Comparison of ENCODE assay signal across 12 mouse cellular contexts in genomic region chr2:168440918-168441328, GRCm38 (mm10).
DNase-seq lines count a peak whose midpoint lies in the region; ATAC-seq and TF ChIP-seq lines count a peak whose summit lies in the region.
"Had no signal": no experiment of that assay in that cellular context is flagged by ENCODE, and none has a peak within 500 bp of the region (broad histone marks: within the 10 kb centered on the region; RNA-seq: fewer than 3 reads in every experiment).

No protein-coding gene starts in this region.

- H3K27me3 ChIP-seq in midbrain, embryonic 16.5 days (ENCODE audit: control insufficient read depth, insufficient read depth, low read depth, low read length), result no peaks in the 10 kb centered on the region
- 0 out of 2 replicates have a peak, but pooled peaks cover 4% of the 10 kb centered on the region for H3K27me3 ChIP-seq in midbrain, embryonic 10.5 days (ENCODE audit: low read depth, poor library complexity, severe bottlenecking)
- H3K27me3 ChIP-seq in forebrain, postnatal 0 days (ENCODE audit: insufficient read depth, low read length), result no peaks in the 10 kb centered on the region

- no peaks in the 10 kb centered on the region for H3K36me3 ChIP-seq in midbrain, embryonic 16.5 days (ENCODE audit: control insufficient read depth, insufficient read depth, low read length)
- no peaks in the 10 kb centered on the region for H3K36me3 ChIP-seq in midbrain, embryonic 10.5 days
- H3K36me3 ChIP-seq in forebrain, postnatal 0 days (ENCODE audit: insufficient read depth), result no peaks in the 10 kb centered on the region
- H3K36me3 ChIP-seq: embryonic facial prominence, embryonic 13.5 days had no signal

- H3K9ac ChIP-seq in midbrain, embryonic 16.5 days (ENCODE audit: low read depth, low read length), result no peak overlapping the region
- 0 out of 2 replicates have a peak overlapping the region, but pooled peaks have one; percentile 18 for H3K9ac ChIP-seq in forebrain, postnatal 0 days
- H3K9ac ChIP-seq: embryonic facial prominence, embryonic 13.5 days had no signal

- ATAC-seq in midbrain, embryonic 16.5 days, result 0 out of 2 replicates have a peak, but pooled peaks have one; percentile 23
- peak; percentile 89 for ATAC-seq in forebrain, postnatal 0 days

- H3K4me2 ChIP-seq in midbrain, embryonic 16.5 days (ENCODE audit: low read length), result no peak overlapping the region
- H3K4me2 ChIP-seq in forebrain, postnatal 0 days (ENCODE audit: low read depth), result no peak overlapping the region
- H3K4me2 ChIP-seq: embryonic facial prominence, embryonic 13.5 days had no signal

- no peak overlapping the region for H3K27ac ChIP-seq in midbrain, embryonic 16.5 days (ENCODE audit: low read length)
- H3K27ac ChIP-seq in midbrain, embryonic 10.5 days (replicated peaks), result no peak overlapping the region
- peak overlapping the region; percentile 78 for H3K27ac ChIP-seq in forebrain, postnatal 0 days (ENCODE audit: low read depth, low read length)
- H3K27ac ChIP-seq: embryonic facial prominence, embryonic 13.5 days had no signal

- no peaks in the 10 kb centered on the region for H3K9me3 ChIP-seq in midbrain, embryonic 16.5 days (replicated peaks; ENCODE audit: control insufficient read depth, low read length, poor library complexity, severe bottlenecking)
- peaks cover 14% of the 10 kb centered on the region for H3K9me3 ChIP-seq in midbrain, embryonic 10.5 days (replicated peaks)
- no peaks in the 10 kb centered on the region for H3K9me3 ChIP-seq in forebrain, postnatal 0 days (ENCODE audit: low read length)

- intact Hi-C loops in heart, postnatal 10 days (cut with DNase I), result loop anchor here (10.0 kb wide), 1 partner anchor 296 kb away; no protein-coding TSS in a partner anchor

- H3K4me3 ChIP-seq in midbrain, embryonic 16.5 days (ENCODE audit: low read depth, low read length), result no peak overlapping the region
- H3K4me3 ChIP-seq in midbrain, embryonic 10.5 days, result no peak overlapping the region
- no peak overlapping the region for H3K4me3 ChIP-seq in forebrain, postnatal 0 days (ENCODE audit: low read depth, low read length)
- H3K4me3 ChIP-seq: embryonic facial prominence, embryonic 13.5 days; myocyte had no signal

- 85% methylated on average over 17 of the region's 17 CpGs for WGBS in midbrain, embryonic 16.5 days
- 91% methylated on average over 17 of the region's 17 CpGs for WGBS in midbrain, embryonic 10.5 days
- 58% methylated on average over 17 of the region's 17 CpGs for WGBS in forebrain, postnatal 0 days

- DNase-seq in midbrain, embryonic 10.5 days (ENCODE audit: low spot score), result no peak
- DNase-seq in forebrain, postnatal 0 days, result peak; percentile 90
- peak; percentile 81 for DNase-seq in left cerebral cortex, adult 11 months (ENCODE audit: low spot score)
- peak; percentile 93 for DNase-seq in telencephalon, adult 2 months (ENCODE audit: low read depth, low spot score)
- DNase-seq in urinary bladder, postnatal 25 days (ENCODE audit: low spot score), result no peak
- DNase-seq in urinary bladder, postnatal 4 days (ENCODE audit: low spot score in 2 of 2), result no peak
- no peak for DNase-seq in heart, postnatal 10 days
- DNase-seq: kidney, postnatal 36 days; spleen, adult 18-20 months had no signal

- no peaks in the 10 kb centered on the region; the same call in 1 of the 2 replicates for H3K4me1 ChIP-seq in midbrain, embryonic 16.5 days (ENCODE audit: control insufficient read depth, insufficient read depth, low read length)
- peaks cover 23% of the 10 kb centered on the region for H3K4me1 ChIP-seq in midbrain, embryonic 10.5 days
- 0 out of 2 replicates have a peak, but pooled peaks cover 7% of the 10 kb centered on the region for H3K4me1 ChIP-seq in forebrain, postnatal 0 days (ENCODE audit: insufficient read depth)

- TF ChIP-seq CTCF in forebrain, postnatal 0 days (IDR thresholded peaks at IDR 0.05; ENCODE audit: low read depth), result no peak

Comparison
In these comparisons a context has a peak if more than half of its experiments do, and no peak if none do; other contexts are left out.
1. DNase-seq: peak in forebrain, postnatal 0 days (single experiment), left cerebral cortex, adult 11 months (single experiment) and telencephalon, adult 2 months (single experiment); none in midbrain, embryonic 10.5 days (single experiment), urinary bladder, postnatal 25 days (single experiment), urinary bladder, postnatal 4 days (0 of 2) and heart, postnatal 10 days (0 of 2).